Mouse (Mus musculus) gastrocnemius, postnatal 36 days (tissue): ENCODE measurements around the gene Thra. TPM values are rescaled to one million over a fixed set of nuclear protein-coding genes. Genes with fewer than 3 reads are reported as not detected.
A peak's percentile ranks its signal among the peaks of the same experiment; 100 is the strongest.
"Not testable (repeated sequence)": the region's sequence is repeated elsewhere in the genome, so short reads cannot be mapped to it uniquely, and the experiment has no call there.

Experiments used
- DNase-seq, 2 experiments: peaks; one replicate each; pipeline ENCODE4 v3.0.0; 2022
- intact Hi-C: fragments of 180-260 bp; cut with DNase I; formaldehyde crosslinking; loops from one replicate; pipeline ENCODE4 v1.15.1; 2025
- total RNA-seq, 2 experiments: library from RNA; stranded (reverse); gene quantifications; 2 replicates each; pipeline ENCODE4 v1.2.3; 2021

Thra gene
- total RNA-seq, 2 experiments from 2014 or later = 72.6 to 75.7 TPM

DNA sequence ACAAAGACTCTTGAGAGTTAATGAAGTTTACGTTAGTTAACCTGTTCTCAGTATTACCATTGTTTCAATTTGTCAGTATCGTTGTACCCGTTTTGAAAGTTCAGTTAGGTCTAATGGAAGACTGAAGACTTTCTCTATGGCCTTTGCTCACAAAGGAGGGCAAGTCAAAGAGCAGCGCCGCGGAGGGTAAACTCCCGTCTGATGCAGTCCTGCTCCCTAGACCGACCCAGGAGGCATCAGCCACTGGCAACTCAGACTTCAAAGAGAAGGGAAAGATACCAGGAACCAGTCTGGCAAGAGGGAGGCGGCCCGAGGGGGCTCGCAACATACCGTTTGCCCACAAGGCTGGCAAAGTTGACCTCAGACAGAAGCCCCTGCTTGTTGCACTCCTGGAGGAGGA lies 26.7 kb upstream of the Thra start:
- intact Hi-C loops = loop anchor here (10.0 kb wide), 1 partner anchor 51 kb away; no protein-coding TSS in a partner anchor
- no peak for DNase-seq

DNA sequence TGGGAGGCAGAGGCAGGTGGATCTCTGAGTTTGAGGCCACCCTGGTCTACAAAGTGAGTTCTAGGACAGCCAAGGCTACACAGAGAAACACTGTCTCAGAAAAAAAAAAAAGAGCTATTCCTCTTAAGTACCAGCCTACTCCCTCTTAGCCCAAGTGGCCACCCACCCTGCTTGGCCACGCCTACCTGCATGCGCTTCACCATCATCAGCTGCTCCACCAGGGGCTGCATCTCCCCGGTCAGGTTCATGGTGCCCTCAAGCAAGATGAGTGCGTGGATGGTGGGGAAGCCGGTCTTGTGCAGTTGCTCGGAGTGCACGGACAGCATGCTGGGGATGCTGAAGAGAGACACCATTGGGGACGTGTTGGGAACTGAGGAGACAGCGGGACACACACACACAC lies 24.5 kb upstream of the Thra start:
- DNase-seq = no peak
- intact Hi-C loops = loop anchor here (5.0 to 10.0 kb wide), 2 partner anchors 49 to 71 kb away; no protein-coding TSS in a partner anchor

DNA sequence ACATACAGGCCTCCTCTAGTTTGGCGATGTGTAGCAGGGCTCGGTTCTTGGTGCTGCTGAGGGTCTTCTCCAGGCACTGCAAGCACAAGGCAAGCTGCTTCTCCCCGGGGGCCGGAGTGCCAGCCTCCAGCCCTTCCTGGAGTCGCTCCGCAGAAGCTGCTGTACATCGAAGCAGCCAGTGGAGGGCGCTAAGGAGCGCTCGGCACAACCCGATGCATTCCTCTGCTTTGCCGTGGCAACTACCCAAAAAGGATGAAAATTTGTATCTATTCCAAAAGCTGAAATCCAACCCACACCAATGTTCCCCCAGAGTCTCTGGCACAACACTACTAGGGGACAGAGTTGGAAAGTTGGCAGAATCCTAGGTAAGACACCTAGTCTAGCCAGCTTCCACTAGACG lies 22.5 kb upstream of the Thra start:
- intact Hi-C loops = loop anchor here (5.0 to 10.0 kb wide), 2 partner anchors 47 to 69 kb away; no protein-coding TSS in a partner anchor

DNA sequence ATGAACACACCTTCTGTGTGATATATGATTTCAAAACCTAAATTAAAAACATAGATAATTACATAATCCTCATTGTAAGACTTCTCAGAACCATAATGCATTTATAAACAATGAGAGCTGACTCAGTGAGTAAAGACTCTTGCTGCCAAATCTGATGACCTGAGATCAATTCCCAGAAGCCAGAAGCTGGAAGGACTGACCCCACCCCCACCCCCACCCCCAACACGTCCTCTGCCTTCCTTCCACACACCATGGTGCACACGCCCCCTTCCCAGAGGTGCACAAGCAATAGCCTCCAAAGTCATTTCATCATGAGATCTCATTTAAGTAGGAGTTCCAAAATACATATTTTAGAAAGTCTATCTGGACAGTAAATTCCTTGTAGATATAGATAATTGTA lies 19.7 kb upstream of the Thra start:
- intact Hi-C loops = no loop called here
- DNase-seq = no peak

More for the DNA sequence above, 22.5 kb upstream of the Thra start:
- peak; percentile 75 to 78 for DNase-seq

DNA sequence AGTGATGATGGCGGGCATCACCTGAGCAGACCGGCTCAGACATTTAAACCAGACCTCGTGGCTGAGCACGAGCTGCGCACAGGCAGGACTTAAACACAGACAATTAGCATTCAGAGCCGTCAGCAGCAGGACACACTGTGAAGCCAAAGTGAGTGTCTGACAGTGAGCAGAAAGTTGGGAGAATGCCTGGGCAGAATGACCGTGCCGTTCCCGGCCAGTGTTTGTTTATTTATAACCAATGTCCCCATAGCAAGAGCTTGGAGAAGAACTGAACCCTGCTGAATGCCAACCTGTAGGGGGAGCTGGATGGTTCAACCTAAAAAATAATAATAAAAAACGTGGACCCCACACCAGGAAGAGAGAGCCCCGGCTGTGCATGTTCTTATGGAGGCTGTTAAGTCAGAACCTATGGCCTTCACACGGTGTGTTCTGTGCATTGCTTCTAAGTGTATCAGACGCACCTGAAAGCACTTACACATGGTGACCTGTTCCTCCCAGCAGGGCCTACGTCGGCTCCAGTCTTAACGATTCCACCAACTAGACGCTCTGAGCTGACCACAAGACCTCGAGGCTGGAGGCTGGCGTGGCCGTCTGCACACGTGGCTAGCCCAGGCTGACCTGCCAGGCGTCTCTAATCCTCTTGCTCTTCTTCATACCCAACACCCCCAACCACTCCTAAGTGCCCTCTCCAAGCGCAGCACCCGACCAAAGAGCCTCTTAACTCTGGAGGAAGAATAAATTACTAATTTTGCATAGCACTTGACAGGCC lies 18.8 kb upstream of the Thra start:
- peak; percentile 70 to 78 for DNase-seq
- intact Hi-C loops = no loop called here

DNA sequence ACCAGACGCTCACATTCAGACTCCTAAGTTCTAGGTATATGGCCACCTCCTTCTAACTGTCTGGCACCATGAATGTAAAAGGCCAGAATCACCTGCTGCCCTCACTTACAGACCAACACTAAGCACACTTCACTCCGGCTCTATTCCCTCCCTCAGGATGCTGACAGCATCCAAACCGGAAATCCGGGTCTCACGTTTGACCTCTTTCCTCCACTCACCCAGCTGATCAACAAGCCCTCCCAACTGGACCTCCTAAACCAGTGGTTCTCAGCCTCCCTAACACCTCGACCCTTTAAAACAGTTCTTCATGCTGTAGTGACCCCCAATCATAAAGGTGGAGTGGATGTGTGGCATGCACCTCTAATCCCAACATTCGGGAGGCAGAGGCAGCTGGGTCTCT lies 17.3 kb upstream of the Thra start:
- DNase-seq = peak in 1 of 2 experiments; percentile 8
- intact Hi-C loops = no loop called here

DNA sequence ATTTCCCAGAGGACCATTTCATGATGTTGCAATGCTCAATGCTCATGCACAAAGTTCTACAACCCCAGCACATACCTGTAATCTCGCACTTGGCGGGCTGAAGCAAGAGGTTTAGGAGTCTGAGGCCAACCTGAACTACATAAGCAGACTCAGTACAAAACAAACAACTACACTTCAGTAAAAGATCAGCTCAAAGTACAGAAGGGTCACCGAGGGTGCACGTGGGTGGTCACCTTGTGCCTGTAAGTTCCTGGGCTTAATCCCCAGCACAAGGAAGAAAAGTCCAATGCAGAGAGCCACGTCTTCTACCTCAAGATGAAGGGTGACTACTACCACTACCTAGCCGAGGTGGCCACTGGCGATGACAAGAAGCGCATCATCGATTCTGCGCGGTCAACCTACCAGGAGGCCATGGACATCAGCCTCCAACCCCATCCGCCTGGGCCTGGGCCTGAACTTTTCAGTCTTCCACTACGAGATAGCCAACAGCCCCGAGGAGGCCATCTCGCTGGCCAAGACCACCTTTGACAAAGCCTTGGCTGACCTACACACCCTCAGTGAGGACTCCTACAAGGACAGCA lies 14.4 kb upstream of the Thra start:
- intact Hi-C loops = no loop called here
- peak in 1 of 2 experiments; percentile 8 for DNase-seq

DNA sequence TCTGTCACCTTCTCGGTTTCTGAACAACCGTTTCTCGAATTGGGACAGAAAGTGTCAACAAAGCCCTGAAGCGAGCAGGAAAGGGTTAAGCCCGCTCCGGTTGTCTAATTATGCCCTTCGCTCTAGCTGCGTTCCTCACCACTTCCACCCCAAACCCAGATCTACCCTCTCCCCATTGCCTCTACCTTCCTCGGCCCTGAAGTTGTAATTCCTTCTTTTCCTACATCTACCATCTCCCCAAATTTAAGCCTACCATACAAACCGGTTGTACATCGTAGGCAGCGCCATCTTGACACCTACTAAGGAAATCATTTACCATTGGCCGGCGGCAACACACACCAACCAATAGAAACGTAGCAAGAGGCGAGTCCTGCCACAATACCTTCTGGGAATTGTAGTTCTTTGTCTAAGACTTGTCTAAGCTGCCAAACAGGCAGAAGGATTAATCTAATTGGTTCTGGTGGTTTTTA lies 11.3 kb upstream of the Thra start, which contains the start of gene Med24:
Gene Med24, minus strand, starts transcription at position 317 of the 470 bp plus-strand sequence.
- intact Hi-C loops = no loop called here
- peak; percentile 70 to 73 for DNase-seq

DNA sequence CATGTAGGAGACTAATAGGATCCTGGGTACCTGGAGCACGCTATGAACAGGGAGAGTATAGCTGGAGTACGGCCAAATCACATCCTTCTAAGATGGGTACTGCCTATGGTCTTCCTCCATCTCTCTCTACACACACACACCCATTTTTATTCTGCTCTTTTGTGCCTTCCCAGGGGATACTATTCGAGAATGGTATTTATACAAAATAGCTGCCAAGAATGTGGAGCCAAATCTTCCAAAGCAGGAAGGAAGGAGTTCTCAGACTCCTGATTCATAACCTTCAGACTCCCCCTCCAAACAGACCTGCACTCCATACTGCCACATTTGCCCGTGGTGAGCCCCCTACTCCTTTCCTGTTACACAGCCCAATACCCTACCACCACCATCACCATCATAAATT lies 9.7 kb upstream of the Thra start:
- DNase-seq = no peak

DNA sequence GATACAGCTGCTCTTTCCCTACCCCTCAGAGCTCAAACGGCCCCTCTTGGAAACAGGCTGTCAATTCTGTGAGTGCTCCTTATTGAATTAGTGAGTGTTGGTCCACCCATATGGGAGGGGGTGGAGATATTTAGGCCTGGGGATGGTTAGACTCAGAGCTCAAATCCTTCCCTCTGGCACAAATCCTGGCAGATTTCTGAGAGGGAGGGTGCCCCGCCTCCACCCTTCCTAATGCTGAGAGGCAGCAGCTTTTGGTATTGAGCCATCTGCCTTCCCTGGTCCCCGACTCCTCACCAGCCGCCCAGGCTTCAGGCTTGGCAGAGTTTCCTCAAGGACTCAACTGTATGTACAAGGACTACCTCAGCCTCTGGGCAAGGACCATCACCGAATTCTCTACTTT lies 9.3 kb upstream of the Thra start:
- intact Hi-C loops = no loop called here
- no peak for DNase-seq

More for the DNA sequence above, 9.7 kb upstream of the Thra start:
- intact Hi-C loops = no loop called here

DNA sequence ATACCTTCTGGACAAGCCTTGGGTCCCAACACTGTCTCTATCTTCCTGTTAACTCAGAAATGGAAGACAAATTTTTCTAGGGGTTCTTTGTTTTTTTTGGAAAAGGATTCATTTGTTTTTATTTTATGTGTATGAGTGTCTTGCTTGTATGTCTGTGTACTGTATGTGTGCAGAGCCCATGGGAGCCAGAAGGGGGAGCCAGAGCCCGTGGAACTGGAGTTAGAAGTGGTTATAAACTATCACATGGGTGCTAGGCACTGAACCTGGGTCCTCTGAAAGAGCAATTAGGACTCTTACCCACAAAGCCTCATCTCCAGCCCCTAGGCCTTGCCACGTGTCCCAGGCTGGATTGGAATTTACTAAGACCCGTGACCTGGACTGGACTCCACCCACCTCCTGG lies 6.4 kb upstream of the Thra start:
- intact Hi-C loops = no loop called here
- no peak for DNase-seq

DNA sequence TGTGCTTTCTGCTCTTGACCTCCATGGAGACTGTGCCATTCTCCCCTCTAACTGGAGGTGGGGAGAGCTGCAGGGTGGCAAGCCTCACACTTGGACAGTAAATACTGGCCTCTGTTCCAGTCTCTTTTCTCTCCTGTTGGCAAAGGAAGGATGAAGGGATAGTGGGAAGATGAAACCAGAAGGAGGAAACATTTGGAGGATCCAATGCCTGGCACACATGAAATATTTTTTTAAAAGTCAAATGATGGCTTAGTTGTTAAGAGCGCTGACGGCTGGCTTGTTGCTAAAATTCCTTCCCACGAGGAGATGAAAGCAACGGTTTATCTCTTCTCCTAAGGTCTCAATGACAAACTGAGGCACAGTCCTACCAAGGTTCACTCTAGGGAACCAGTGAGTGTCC lies 5.3 kb upstream of the Thra start:
- intact Hi-C loops = no loop called here
- DNase-seq = no peak

DNA sequence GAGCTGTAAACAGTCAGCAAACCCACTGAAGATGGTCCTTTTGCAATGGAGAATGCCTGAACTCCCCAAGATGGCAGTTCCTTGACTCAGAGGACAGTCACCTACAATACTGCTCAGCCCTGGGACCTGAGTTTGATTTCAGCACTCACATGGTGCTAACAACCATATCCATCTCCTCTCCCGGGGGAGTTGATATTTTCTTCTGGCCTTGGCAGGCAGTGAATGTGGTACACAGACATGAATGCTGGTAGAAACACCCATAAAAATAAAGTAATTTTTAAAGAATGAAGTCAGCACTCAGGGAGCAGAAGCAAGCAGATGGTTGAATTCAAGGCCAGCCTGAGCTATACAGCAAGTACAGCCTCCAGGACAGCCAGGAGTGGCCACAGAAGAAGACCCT lies 4.3 kb upstream of the Thra start:
- DNase-seq = no peak
- intact Hi-C loops = no loop called here

DNA sequence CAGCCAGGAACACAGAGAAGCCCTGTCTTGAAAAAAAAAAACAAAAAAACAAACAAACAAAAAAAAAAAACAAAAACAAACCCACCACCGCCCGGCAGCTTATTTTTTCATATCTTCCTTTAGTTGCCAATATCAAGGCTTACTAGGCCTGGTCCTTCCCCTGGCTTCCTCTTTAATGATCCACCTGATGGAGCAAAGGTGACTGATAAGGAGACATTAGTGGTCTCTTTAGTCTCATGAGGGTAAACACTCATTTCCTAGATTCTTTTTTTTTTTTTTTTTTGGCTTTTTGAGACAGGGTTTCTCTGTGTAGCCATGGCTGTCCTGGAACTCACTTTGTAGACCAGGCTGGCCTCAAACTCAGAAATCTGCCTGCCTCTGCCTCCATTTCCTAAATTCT lies 3.2 kb upstream of the Thra start:
- intact Hi-C loops, DNase-seq: not testable (repeated sequence)

DNA sequence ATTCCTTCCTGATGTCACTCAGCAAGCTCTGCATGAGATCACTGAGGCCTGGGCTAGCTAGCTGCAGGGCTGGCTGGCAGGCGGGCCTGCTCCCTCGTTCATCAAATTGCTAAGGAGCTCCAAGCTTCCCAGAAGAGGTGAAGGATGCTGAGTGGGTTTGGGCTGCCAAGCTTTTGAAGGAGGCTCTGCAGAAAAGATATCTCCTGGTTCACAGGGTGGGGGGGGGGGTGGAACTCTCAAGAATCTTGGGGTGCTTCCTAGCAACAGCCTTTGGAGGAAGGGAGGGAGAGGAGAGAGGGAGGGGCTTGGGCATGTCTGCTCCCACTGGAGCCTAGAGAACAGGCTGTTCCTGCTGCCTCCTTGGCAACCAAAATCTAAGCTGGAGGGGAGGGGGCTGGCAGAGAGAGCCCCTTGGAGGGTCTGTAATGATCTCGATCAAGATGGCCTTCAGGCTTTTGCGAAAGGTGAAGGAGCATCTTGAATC lies 2.0 kb upstream of the Thra start:
- intact Hi-C loops = no loop called here
- no peak for DNase-seq

DNA sequence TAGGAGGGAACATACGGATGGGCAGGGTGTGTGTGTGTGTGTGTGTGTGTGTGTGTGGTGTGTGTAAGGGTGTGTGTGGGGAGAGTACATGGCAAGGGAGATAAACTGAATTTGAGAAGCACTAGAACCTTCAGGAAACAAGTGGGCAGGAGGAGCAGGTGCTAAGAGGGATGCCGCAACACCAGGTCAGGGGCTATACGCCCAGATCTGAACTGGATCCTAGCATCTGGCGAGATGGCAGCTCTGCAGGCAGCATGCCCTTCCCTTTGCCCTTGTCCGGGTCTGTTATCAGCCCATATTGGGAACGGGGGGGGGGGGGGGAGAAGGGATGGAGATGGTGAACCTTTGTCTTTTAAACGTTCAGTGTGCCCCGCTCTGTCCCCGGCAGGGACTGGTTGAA lies 1.5 kb upstream of the Thra start:
- DNase-seq = no peak
- intact Hi-C loops = no loop called here

DNA sequence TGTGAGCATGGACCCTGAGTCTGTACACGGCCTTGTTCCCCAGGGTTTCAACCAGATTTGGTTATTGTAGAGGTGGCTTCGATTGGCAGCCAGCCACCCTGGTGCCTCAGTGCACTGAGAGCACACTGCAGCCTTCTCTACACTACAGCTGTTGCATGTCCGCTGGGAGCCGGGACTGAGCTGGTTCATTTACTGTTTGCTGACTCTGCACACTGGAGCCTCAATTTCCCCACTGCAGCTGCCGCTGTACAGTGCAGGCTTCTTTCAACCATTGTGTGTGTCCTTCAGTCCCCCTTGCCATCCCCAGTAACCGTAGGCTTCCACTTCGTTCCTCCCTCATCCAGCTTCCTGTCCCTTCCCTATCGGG lies 429 bp upstream of the Thra start:
- intact Hi-C loops = loop anchor here (2.0 kb wide), 1 partner anchor 49 kb away; no protein-coding TSS in a partner anchor
- no peak for DNase-seq

DNA sequence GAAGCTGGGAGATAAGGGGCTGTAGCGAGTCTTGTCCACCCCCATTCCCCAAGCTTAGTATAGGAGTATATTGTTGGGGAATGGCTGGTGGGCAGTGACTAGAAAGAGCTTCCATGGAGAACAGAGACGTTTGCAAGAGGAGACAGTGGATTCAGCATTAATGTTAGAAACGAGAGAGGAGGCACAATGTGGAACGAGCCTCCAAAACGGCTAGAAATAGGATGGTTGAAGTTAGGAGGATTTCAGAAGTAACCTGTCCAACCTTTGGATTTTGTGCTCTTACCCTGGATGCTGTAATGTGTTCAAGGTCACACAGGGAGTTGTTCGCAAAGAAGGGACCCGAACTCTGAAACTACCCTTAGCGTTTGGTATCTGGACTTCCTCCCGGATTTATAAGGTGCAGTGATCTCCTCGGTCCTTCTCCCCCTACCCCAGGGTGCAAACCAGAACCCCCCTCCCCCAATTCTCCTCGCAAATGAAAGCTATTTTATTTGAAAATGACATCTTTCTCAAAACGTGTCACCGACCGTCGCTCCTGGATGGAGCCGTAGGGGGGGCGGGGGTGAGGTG lies 698 bp downstream of the Thra start:
- intact Hi-C loops = loop anchor here (2.0 kb wide), 1 partner anchor 48 kb away; no protein-coding TSS in a partner anchor
- no peak for DNase-seq

DNA sequence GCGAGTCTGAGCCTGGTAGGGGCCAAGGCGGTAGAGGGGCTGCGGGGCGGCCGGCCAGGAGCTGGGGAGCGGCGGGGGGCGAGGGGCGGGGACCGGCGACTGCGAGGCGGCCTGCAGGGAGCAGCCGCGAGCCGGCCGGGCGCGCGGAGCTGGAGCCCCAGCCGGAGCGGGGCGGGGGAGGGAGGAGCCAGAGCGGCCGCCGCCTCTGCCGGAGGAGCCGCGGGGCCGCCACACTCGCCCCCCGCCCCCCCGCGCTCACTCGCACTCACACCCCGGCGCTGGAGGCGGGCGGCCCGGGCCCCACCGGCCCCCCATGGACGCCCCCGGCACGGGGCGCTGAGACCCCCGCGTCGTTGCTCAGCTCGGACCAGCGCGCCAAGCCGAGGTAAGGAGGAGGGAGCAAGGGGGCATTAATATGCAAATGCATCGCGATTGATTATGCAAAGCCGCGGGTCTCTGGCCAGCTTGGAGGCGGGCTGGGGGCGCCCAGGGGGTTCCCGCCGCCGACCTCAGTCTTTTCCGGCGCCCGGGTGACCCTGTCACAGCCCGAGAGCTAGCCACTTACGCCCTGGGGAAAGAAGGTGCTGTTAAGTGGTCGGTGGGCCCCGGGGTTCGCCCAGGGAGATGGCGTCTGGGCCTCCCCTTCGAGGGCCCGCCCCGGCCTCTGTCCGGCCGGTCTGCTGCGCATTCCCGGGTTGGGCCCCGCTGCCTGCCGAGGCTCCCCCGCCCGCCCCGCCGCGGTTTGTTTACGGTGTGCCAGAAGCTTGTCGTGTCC lies 1.4 kb downstream of the Thra start:
- intact Hi-C loops = loop anchor here (2.0 kb wide), 1 partner anchor 47 kb away; no protein-coding TSS in a partner anchor
- DNase-seq = peak; percentile 70 to 80
